Mouse (Mus musculus) hindbrain, embryonic 15.5 days (tissue): ENCODE measurements at regions not wholly inside any gene's neighbourhood (a gene's known extent, or its start where the extent isn't known, plus 50 kb on each side); places are given as distances from the start of the nearest gene placed in this dataset.

Experiments
- ATAC-seq: fragments of 200-750 bp; cut with Nextera tagmentation; 2 replicates; pipeline ENCODE4 v1.8.0; 2017; ENCODE audit warnings: low read depth, moderate number of reproducible peaks, moderate TSS enrichment; ENCODE audit not compliant: low FRiP score
- H3K27ac ChIP-seq: fragments of 300-500 bp; sonication (generic); replicated peaks from 2 replicates; pipeline ENCODE4 v1.5.1; 2015; ENCODE audit warnings: mild to moderate bottlenecking, inconsistent platforms
- H3K27me3 ChIP-seq: fragments of 300-500 bp; sonication (generic); 2 replicates; pipeline ENCODE4 v1.6.1; 2015; ENCODE audit warnings: control low read depth, inconsistent platforms
- H3K36me3 ChIP-seq: fragments of 300-500 bp; sonication (generic); 2 replicates; pipeline ENCODE4 v1.6.1; 2015; ENCODE audit warnings: control low read depth, inconsistent platforms
- H3K4me1 ChIP-seq: fragments of 300-500 bp; sonication (generic); replicated peaks from 2 replicates; pipeline ENCODE4 v1.6.1; 2015; ENCODE audit warnings: control low read depth, inconsistent platforms
- H3K4me2 ChIP-seq: fragments of 300-500 bp; sonication (generic); 2 replicates; pipeline ENCODE4 v1.6.1; 2015; ENCODE audit warnings: moderate library complexity, mild to moderate bottlenecking, inconsistent platforms
- H3K4me3 ChIP-seq: fragments of 300-500 bp; sonication (generic); 2 replicates; pipeline ENCODE4 v1.5.1; 2015; ENCODE audit warnings: mild to moderate bottlenecking, inconsistent platforms
- H3K9ac ChIP-seq: fragments of 300-500 bp; sonication (generic); 2 replicates; pipeline ENCODE4 v1.6.1; 2015; ENCODE audit warnings: inconsistent platforms
- H3K9me3 ChIP-seq: fragments of 300-500 bp; sonication (generic); 2 replicates; pipeline ENCODE4 v1.6.1; 2016; ENCODE audit warnings: control low read depth, inconsistent platforms
- WGBS: fragments of 180-500 bp; shearing (Covaris S2); methylation state at CpG from one replicate; pipeline ENCODE4 v1.1.7; 2015; 5-methylcytosine and 5-hydroxymethylcytosine counted together

DNA sequence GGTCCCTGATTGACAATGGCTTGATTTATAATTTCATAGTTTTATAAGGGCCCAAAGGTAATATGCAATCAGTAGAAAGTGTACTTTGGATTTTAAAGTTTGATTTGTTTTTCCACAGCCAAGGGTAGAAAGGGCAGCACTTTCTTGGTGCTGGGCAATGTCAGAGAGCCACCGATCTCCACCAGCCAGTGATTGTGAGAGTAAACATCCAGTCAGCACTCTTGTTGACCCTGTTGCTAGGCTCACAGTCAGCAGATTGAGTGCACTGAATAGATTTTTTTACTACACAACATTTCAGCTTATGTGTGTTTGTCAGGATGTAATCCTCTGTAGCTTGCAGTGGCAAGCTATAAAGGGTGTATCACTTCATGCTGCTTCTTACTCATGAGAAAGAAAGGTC, 176.3 kb downstream of the Ptger3 start:
- Histone ChIP-seq H3K27me3 (no peaks in the 10 kb centered on the region), H3K36me3 (no peaks in the 10 kb centered on the region), H3K4me3 (no peak overlapping the region), H3K9me3 (no peaks in the 10 kb centered on the region), H3K4me2 (no peak overlapping the region), H3K4me1 (no peaks in the 10 kb centered on the region), H3K9ac (no peak overlapping the region), H3K27ac (no peak overlapping the region)
- ATAC-seq, result no peak
- 84% methylated on average over 1 of the region's 1 CpGs for WGBS

DNA sequence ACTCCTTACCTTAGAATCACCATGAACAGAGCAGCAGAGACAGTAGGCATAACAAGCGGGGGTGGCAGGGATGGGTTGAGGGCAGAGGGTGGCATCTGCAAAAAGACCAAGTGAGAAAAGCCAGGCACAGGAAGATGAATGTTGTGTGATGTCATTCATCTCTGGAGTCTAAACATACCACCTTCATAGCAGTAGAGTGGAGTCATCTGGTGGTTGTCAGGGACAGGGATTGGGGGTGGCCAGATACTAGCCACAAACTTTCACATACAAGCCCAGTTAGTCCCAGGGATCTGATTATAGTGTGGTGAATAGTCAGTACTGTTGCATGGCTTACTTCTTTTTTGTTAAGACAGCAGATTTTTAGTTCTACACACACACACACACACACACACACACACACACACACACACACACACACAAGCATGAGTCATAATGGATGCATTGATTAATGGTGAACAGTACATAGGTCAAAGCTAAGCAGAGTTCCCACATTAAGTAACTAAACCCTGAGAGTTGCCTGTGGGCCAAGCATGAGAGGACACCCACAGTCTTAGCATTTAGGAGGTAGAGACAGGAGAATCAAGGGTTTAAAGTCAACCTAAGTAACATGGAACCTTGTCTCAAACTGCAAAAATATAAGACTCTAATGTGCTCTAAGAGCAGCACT, 173.1 kb downstream of the Ptger3 start:
- Histone ChIP-seq H3K9me3 (no peaks in the 10 kb centered on the region), H3K4me2 (no peak overlapping the region), H3K4me1 (no peaks in the 10 kb centered on the region), H3K27ac (no peak overlapping the region), H3K9ac (no peak overlapping the region), H3K27me3 (no peaks in the 10 kb centered on the region), H3K4me3 (no peak overlapping the region), H3K36me3 (no peaks in the 10 kb centered on the region)
- ATAC-seq, result no peak
- 100% methylated on average over 1 of the region's 1 CpGs for WGBS

DNA sequence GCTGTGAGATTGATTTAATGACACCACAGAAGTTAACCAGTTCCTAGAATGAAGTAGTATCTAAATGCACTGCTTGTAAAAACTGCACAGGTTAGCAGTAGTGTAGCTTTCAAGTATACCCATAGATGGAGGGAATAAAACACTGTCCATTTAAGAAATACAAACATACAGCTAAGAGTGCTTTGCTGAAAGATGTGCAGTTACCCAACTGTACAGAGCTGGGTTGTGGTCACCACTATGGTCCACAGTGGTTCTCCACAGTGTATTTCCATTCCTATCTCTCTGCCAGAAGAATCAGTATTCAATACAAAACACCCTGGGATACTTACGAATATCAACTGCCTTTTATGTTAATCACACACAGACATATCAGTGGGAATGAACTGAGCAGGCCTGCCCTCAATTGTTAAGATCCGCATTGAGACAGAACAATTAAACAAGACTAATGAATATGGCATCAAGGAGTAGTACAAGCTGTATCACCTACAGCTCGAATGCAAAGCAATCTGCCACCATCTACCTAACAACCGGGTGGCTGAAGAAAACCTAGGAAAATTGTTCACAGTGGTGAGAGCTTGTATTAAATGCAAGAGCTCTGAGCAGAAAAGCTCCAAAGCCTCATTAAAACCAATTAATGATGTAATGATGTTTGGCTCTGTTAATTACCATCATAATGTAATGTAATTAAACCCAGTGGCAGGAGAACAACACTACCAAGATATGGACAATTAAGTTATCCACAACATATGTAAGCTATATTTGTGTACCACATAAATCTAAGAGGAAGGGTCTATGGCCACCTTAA, 165.6 kb downstream of the Ptger3 start:
- Histone ChIP-seq H3K9me3 (no peaks in the 10 kb centered on the region), H3K4me1 (no peaks in the 10 kb centered on the region), H3K9ac (no peak overlapping the region), H3K27ac (no peak overlapping the region), H3K27me3 (no peaks in the 10 kb centered on the region), H3K4me3 (no peak overlapping the region), H3K4me2 (no peak overlapping the region), H3K36me3 (no peaks in the 10 kb centered on the region)
- ATAC-seq, result peak; percentile 65; the same call in 1 of the 2 replicates
- 44% methylated on average over 4 of the region's 4 CpGs for WGBS

DNA sequence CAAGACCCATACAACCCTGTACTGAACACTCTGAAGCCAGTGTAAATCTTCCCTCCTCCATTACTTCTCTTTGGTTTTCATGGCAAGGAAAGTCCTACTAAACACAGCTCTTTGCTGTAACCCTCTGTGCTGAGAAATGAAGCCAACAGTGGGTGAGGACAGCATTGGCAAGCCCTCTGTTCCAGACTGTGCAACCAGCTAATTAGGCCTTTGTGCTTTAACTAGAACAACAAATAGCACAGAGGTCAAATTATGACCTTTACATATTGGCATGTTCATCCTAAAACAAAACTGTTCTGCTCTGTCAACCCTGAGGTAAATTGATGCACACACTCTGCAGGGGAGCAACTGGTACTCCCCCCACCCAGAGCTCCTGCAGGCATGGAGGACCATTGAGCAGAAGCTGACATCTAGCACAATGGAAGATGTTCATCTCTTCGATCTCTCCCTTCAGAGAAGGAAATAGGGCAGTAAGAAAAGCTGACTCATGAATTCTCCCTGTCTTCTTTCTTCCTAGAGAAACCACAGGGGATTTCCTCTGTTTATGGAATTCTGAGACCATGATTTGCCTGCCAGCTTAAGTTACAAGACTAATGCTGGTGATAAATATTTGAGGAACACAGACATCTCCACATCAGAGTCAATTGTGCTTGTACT, 163.1 kb downstream of the Ptger3 start:
- H3K4me2 ChIP-seq, result no peak overlapping the region
- H3K9me3 ChIP-seq, result no peaks in the 10 kb centered on the region
- no peaks in the 10 kb centered on the region for H3K36me3 ChIP-seq
- H3K4me1 ChIP-seq, result no peaks in the 10 kb centered on the region
- no peak for ATAC-seq
- WGBS, result 9% methylated on average over 1 of the region's 1 CpGs
- H3K27ac ChIP-seq, result no peak overlapping the region
- H3K4me3 ChIP-seq, result no peak overlapping the region
- no peaks in the 10 kb centered on the region for H3K27me3 ChIP-seq
- H3K9ac ChIP-seq, result no peak overlapping the region

DNA sequence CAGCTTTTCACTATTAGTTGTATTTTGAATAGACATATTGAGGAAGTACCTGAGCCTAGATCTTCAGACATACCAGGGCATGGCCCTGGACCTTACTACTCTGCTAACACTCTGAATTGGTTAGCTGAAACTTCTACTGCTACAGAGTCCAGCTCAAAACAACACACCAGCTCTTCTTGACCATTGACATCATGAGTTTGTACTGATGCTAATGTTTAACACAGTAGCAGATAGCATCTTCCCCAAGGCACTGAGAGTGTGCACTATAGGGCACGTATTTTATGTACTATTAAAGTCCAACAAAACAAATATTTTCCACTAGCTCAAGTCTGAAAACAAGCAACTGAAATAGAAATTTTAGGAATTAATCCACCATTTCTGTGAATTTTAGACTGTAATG, 157.8 kb downstream of the Ptger3 start:
- H3K4me3 ChIP-seq, result no peak overlapping the region
- H3K27ac ChIP-seq, result no peak overlapping the region
- H3K4me1 ChIP-seq, result no peaks in the 10 kb centered on the region
- WGBS, result 78% methylated on average over 1 of the region's 1 CpGs
- no peaks in the 10 kb centered on the region for H3K27me3 ChIP-seq
- no peaks in the 10 kb centered on the region for H3K9me3 ChIP-seq
- H3K9ac ChIP-seq, result no peak overlapping the region
- H3K36me3 ChIP-seq, result no peaks in the 10 kb centered on the region
- H3K4me2 ChIP-seq, result no peak overlapping the region
- ATAC-seq, result no peak

DNA sequence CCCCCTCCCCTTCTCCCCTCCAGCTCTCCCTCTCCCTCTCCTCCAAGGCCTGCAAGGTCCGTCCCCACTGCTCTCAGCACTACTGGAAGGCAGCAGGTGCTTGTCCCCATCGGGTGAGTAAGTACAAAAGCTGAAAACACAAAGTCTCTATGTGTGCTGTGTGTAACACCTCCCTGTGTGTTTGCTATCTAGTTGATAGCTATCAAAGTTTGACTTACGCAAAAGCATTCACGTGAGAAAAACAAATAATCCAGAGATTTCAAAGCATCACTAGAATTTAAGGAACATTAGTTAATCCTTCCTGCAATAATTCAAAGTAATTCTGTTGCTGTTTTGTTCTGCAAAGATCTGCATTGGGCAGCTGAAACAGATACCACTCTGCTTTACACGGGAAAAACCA, 156.5 kb downstream of the Ptger3 start:
- no peaks in the 10 kb centered on the region for H3K9me3 ChIP-seq
- H3K27ac ChIP-seq, result no peak overlapping the region
- no peaks in the 10 kb centered on the region for H3K36me3 ChIP-seq
- H3K4me2 ChIP-seq, result no peak overlapping the region
- no peak for ATAC-seq
- H3K4me1 ChIP-seq, result no peaks in the 10 kb centered on the region
- H3K4me3 ChIP-seq, result no peak overlapping the region
- no peaks in the 10 kb centered on the region for H3K27me3 ChIP-seq
- H3K9ac ChIP-seq, result no peak overlapping the region
- 74% methylated on average over 5 of the region's 5 CpGs for WGBS

DNA sequence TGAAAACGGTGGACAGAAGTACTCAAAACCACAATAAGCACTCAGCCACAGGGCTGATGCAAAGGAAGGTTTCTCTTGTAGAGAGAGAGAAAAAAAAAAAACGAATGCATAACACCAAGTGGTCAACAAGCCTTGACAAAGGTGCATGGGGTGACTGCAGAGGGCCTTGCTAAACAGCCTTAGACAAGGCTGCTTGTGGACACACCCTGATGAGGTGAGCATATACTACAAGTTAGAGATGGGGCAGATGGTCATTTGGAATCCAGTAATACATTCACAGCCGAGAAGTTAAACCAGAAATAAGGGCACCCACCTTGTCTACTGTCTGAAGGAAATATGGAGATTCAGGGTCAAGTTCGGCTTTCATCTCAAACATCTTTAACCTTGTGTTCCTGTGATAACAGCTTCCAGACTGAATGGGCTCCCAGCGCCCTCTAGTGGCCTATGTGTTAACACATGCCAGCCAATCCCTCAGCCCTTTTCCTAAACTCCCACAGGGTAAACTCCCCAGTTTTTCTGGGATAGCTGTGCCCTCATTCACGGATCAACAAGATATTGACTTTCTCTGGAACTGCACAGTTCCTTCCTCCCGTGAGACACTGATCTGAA, 150.7 kb downstream of the Ptger3 start:
- WGBS, result 20% methylated on average over 7 of the region's 7 CpGs
- no peak overlapping the region for H3K27ac ChIP-seq
- no peaks in the 10 kb centered on the region for H3K36me3 ChIP-seq
- no peak overlapping the region for H3K4me2 ChIP-seq
- no peaks in the 10 kb centered on the region for H3K4me1 ChIP-seq
- peak; percentile 73; the same call in 1 of the 2 replicates for ATAC-seq
- no peak overlapping the region for H3K9ac ChIP-seq
- H3K4me3 ChIP-seq, result no peak overlapping the region
- no peaks in the 10 kb centered on the region for H3K9me3 ChIP-seq
- H3K27me3 ChIP-seq, result no peaks in the 10 kb centered on the region

DNA sequence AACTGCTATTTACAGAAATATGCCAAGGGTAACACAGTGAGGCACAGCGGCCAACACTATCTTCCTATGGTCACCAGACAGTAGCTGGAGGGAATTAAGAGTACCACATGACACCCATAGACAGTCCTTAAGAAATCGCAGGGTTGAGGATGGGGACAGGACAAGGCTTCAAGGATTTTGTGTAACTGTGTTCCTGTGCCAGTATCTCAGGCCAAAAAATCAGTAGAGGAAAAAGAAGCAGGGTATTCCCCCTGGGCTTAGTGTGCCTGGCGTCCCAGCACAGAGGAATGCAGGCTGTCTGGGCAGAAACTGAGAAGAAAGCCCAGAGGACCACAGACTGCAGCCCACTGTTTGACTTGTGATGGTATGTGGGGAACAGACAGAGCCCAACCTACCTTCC, 147.3 kb downstream of the Ptger3 start:
- H3K27ac ChIP-seq, result no peak overlapping the region
- H3K4me2 ChIP-seq, result no peak overlapping the region
- no peaks in the 10 kb centered on the region for H3K36me3 ChIP-seq
- H3K4me3 ChIP-seq, result no peak overlapping the region
- H3K9ac ChIP-seq, result no peak overlapping the region
- H3K4me1 ChIP-seq, result no peaks in the 10 kb centered on the region
- no peak for ATAC-seq
- no peaks in the 10 kb centered on the region for H3K27me3 ChIP-seq
- WGBS, result 79% methylated on average over 3 of the region's 3 CpGs
- H3K9me3 ChIP-seq, result no peaks in the 10 kb centered on the region

DNA sequence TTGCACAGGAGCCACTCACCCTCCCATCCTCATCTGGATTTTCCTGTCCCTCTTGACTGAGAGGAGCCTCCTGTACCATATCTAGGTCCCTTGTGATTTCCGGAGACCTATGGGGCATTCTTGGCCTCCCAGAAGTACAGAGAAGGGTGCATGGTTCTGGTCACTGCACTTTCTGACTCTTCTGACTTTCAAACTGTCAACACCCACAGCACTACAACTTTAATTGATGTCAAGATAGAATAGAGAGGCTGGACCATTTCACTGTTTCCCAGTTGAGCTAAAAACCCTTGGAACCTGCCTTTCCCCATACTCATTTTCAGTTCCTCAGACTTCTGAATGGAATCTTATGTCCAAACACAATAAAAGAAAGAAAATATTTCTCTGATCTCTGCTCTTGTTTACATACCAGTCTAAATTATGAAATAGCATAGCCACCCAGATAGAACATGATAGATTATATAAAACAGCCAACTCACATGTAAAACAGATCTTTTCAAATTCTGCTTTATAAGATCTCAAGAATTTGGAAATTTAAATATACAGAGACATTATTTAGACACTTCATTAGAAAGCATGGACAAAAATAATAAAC, 144.2 kb downstream of the Ptger3 start:
- Histone ChIP-seq H3K9ac (no peak overlapping the region), H3K36me3 (no peaks in the 10 kb centered on the region), H3K4me3 (no peak overlapping the region), H3K27me3 (no peaks in the 10 kb centered on the region), H3K4me2 (no peak overlapping the region), H3K4me1 (no peaks in the 10 kb centered on the region), H3K27ac (no peak overlapping the region), H3K9me3 (no peaks in the 10 kb centered on the region)
- 96% methylated on average over 1 of the region's 1 CpGs for WGBS
- no peak for ATAC-seq

DNA sequence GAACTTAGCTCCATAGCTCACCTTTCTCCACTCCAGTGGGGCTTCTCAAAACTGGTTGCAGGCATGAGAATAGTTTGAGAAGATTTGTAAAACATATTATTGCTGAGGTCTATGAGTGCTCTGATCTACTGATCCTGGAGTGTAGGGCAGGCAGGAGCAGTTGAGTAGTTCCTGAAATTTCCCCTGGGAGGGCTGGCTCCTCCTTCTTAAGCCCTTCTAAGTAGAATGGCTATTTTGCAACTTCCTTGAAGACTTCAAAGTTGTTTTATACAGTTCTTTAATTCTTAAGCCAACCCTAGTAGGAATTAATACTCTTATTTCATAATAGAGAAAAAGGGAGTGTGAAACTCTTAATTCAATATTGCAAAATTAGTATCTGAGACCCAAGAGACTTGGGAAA, 133.3 kb downstream of the Ptger3 start:
- Histone ChIP-seq H3K36me3 (no peaks in the 10 kb centered on the region), H3K4me3 (no peak overlapping the region), H3K9me3 (no peaks in the 10 kb centered on the region), H3K9ac (no peak overlapping the region), H3K4me2 (no peak overlapping the region), H3K27ac (no peak overlapping the region), H3K4me1 (no peaks in the 10 kb centered on the region), H3K27me3 (no peaks in the 10 kb centered on the region)
- no peak for ATAC-seq

DNA sequence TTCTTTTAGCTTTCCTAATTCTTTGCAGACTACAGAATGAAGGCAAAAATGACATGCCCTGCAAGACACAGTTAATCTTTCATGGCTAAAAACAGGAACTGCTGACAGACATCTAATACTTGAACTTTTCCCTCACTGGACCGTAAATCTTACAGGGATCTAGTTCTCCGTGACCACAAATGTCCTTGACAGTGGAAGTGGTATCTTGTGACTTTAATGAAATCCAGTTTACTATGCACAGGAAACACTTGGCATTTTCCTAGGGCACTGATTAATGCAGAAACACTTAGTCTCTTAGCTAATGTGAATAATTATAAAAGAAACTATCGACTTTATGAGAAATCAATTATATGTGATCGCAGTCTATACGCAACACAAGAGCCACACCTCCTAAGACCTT, 131.8 kb downstream of the Ptger3 start:
- Histone ChIP-seq H3K9ac (no peak overlapping the region), H3K27ac (no peak overlapping the region), H3K9me3 (no peaks in the 10 kb centered on the region), H3K4me2 (no peak overlapping the region), H3K36me3 (no peaks in the 10 kb centered on the region), H3K27me3 (no peaks in the 10 kb centered on the region), H3K4me1 (no peaks in the 10 kb centered on the region), H3K4me3 (no peak overlapping the region)
- no peak for ATAC-seq
- WGBS, result 87% methylated on average over 5 of the region's 5 CpGs
